Mouse (Mus musculus) CH12.LX (cell line): ENCODE results near the gene Zfp36l1. TPM values are rescaled to one million over a fixed set of nuclear protein-coding genes. Genes with fewer than 3 reads are reported as not detected.

Experiments
- DNase-seq: peaks from one replicate; pipeline ENCODE4 v3.0.0-alpha.2; 2013; ENCODE audit errors: extremely low read depth
- H3K27ac ChIP-seq: 2 replicates; pipeline ENCODE4 v1.5.1; 2012; ENCODE audit warnings: low read depth, mild to moderate bottlenecking, control low read depth, moderate library complexity; ENCODE audit not compliant: insufficient read depth
- H3K27me3 ChIP-seq: replicated peaks from 2 replicates; pipeline ENCODE3; 2012; ENCODE audit warnings: inconsistent platforms
- H3K36me3 ChIP-seq, 2 experiments: replicated peaks in 1 of 2; 2 replicates each; pipeline versions ENCODE3 to v1.6.1; 2012; ENCODE audit warnings: inconsistent platforms in 1 of 2, low read length in 1 of 2, mild to moderate bottlenecking in 1 of 2, mixed read lengths in 1 of 2, moderate library complexity in 1 of 2; ENCODE audit not compliant: control insufficient read depth in 1 of 2, insufficient read depth in 1 of 2
- H3K4me1 ChIP-seq, 2 experiments: 2 replicates each; pipeline ENCODE4 v1.6.1; 2012; ENCODE audit warnings: inconsistent platforms in 1 of 2, moderate library complexity in 1 of 2; ENCODE audit not compliant: insufficient read depth in 2 of 2, control insufficient read depth in 1 of 2
- H3K4me2 ChIP-seq: 2 replicates; pipeline ENCODE4 v1.6.1; 2012; ENCODE audit warnings: low read depth, mild to moderate bottlenecking, control low read depth; ENCODE audit not compliant: poor library complexity, insufficient read depth, severe bottlenecking
- H3K4me3 ChIP-seq, 3 experiments: fragments of 150-350 bp in 1 of 3; sonication (generic) in 1 of 3; replicated peaks in 1 of 3; 2 replicates each; pipeline versions ENCODE3 to v1.5.1; 2011 to 2012; ENCODE audit warnings: low read depth in 2 of 3, low read length in 2 of 3, mild to moderate bottlenecking in 2 of 3, moderate library complexity in 2 of 3, control low read depth in 1 of 3, improper control_type of control experiment in 1 of 3, inconsistent platforms in 1 of 3, mixed read lengths in 1 of 3; ENCODE audit not compliant: poor library complexity in 1 of 3
- H3K79me2 ChIP-seq: replicated peaks from 2 replicates; pipeline ENCODE4 v1.6.1; 2012; ENCODE audit warnings: mild to moderate bottlenecking, moderate library complexity; ENCODE audit not compliant: control insufficient read depth, poor library complexity, insufficient read depth, severe bottlenecking; ENCODE audit errors: extremely low read depth
- H3K9ac ChIP-seq: 2 replicates; pipeline ENCODE4 v1.6.1; 2012; ENCODE audit warnings: low read depth, mild to moderate bottlenecking, control low read depth, moderate library complexity; ENCODE audit not compliant: insufficient read depth
- H3K9me3 ChIP-seq: replicated peaks from 2 replicates; pipeline ENCODE3; 2012; ENCODE audit warnings: low read length, inconsistent platforms, mixed read lengths
- CTCF ChIP-seq, 2 experiments: IDR thresholded peaks in 1 of 2; conservative IDR thresholded peaks in 1 of 2; 2 replicates each; pipeline ENCODE4 v1.5.1; 2011 to 2012; ENCODE audit warnings: low read depth in 2 of 2, low read length in 2 of 2, improper control_type of control experiment in 1 of 2, inconsistent platforms in 1 of 2, mild to moderate bottlenecking in 1 of 2, moderate library complexity in 1 of 2
- E2F4 ChIP-seq: IDR thresholded peaks from 2 replicates; pipeline ENCODE4 v1.6.1; 2011; ENCODE audit warnings: low read depth, low read length, improper control_type of control experiment; ENCODE audit not compliant: insufficient replicate concordance
- EP300 ChIP-seq: IDR thresholded peaks from 2 replicates; pipeline ENCODE4 v1.6.1; 2011; ENCODE audit warnings: low read length, improper control_type of control experiment
- GABPA ChIP-seq: IDR thresholded peaks from 2 replicates; pipeline ENCODE4 v1.6.1; 2012; ENCODE audit warnings: low read depth, low read length, improper control_type of control experiment, inconsistent platforms; ENCODE audit not compliant: insufficient replicate concordance
- MAZ ChIP-seq: IDR thresholded peaks from 2 replicates; pipeline ENCODE4 v1.6.1; 2012; ENCODE audit warnings: low read depth, mild to moderate bottlenecking, inconsistent platforms, low read length, improper control_type of control experiment, moderate library complexity
- MEF2A ChIP-seq: IDR thresholded peaks from 2 replicates; pipeline ENCODE4 v1.6.1; 2014; ENCODE audit warnings: low read depth, mild to moderate bottlenecking, inconsistent platforms, low read length, improper control_type of control experiment, borderline replicate concordance
- MYC ChIP-seq: IDR thresholded peaks from 2 replicates; pipeline ENCODE4 v1.6.1; 2011; ENCODE audit warnings: low read depth, mild to moderate bottlenecking, improper control_type of control experiment, low read length
- NRF1 ChIP-seq: IDR thresholded peaks from 2 replicates; pipeline ENCODE4 v1.6.1; 2014; ENCODE audit warnings: low read depth, mild to moderate bottlenecking, inconsistent platforms, low read length, improper control_type of control experiment, moderate library complexity
- RAD21 ChIP-seq: IDR thresholded peaks from 2 replicates; pipeline ENCODE4 v1.6.1; 2011; ENCODE audit warnings: low read depth, mild to moderate bottlenecking, low read length, improper control_type of control experiment, moderate library complexity
- RCOR1 ChIP-seq: conservative IDR thresholded peaks from 2 replicates; pipeline ENCODE4 v1.6.1; 2012; ENCODE audit warnings: low read depth, mild to moderate bottlenecking, inconsistent platforms, low read length, improper control_type of control experiment
- SMC3 ChIP-seq: IDR thresholded peaks from 2 replicates; pipeline ENCODE4 v1.6.1; 2011; ENCODE audit warnings: low read depth, low read length, improper control_type of control experiment
- UBTF ChIP-seq: IDR thresholded peaks from 2 replicates; pipeline ENCODE4 v1.6.1; 2012; ENCODE audit warnings: low read depth, mild to moderate bottlenecking, inconsistent platforms, low read length, improper control_type of control experiment, moderate library complexity
- ZC3H11A ChIP-seq: IDR thresholded peaks from 2 replicates; pipeline ENCODE4 v1.6.1; 2012; ENCODE audit warnings: low read depth, mild to moderate bottlenecking, inconsistent platforms, low read length, improper control_type of control experiment
- ZNF384 ChIP-seq: IDR thresholded peaks from 2 replicates; pipeline ENCODE4 v1.6.1; 2012; ENCODE audit warnings: low read depth, low read length, improper control_type of control experiment, inconsistent platforms
- dilution Hi-C: fragments of 300-500 bp; cut with MboI; formaldehyde crosslinking; loops from 2 replicates; pipeline ENCODE4 v1.14.3; 2020; ENCODE audit warnings: low sequenced_read_pairs; ENCODE audit not compliant: extremely low pct_unique_long_range_greater_than_20kb, extremely low pct_ligation_motif_present
- in situ Hi-C: fragments of 300-500 bp; cut with MboI; formaldehyde crosslinking; loops from 3 replicates; pipeline ENCODE4 v1.14.3; 2019; ENCODE audit warnings: low sequenced_read_pairs, low pct_ligation_motif_present, low pct_unique_long_range_greater_than_20kb, mixed read lengths
- polyA plus RNA-seq: library from polyadenylated mRNA; unstranded; fragments of >175 nt; gene quantifications from 2 replicates; pipeline ENCODE4 v1.2.1, GENCODE M21; 2012; ENCODE audit warnings: low read depth; ENCODE audit not compliant: insufficient read length
- total RNA-seq, 2 experiments: library from RNA; depleted of rRNA; stranded (reverse); fragments of 300-350 nt in 1 of 2; fragments of >200 nt in 1 of 2; gene quantifications; 2 replicates each; pipeline ENCODE4 v1.2.3; 2012 to 2014

Gene Zfp36l1
- total and polyA plus RNA-seq, 3 experiments, result 32.7 to 192 (median 50.7) TPM

- no peak for DNase-seq
Measured at GRCm38 (mm10) chr12:80083133-80083821, 29.5 kb downstream of the Zfp36l1 start.

GRCm38 (mm10) chr12:80082730-80083129, 30.1 kb downstream of the Zfp36l1 start:
- Histone ChIP-seq H3K27me3 (no peaks in the 10 kb centered on the region), H3K9ac (no peak overlapping the region), H3K27ac (no peak overlapping the region), H3K9me3 (no peaks in the 10 kb centered on the region), H3K4me2 (no peak overlapping the region), H3K4me1 (peaks cover 9 to 52% of the 10 kb centered on the region in 2 experiments), H3K4me3 (no peak overlapping the region), H3K79me2 (no peaks in the 10 kb centered on the region), H3K36me3 (no peaks in the 10 kb centered on the region)
- DNase-seq, result no peak
- dilution Hi-C loops (no loop called here), in situ Hi-C loops (no loop called here)
- TF ChIP-seq E2F4 (no peak), CTCF (conservative IDR thresholded peaks at IDR 0.05 in 1 of 2, IDR thresholded peaks at IDR 0.05 in 1 of 2; ENCODE audit: low read depth in 2 of 2, low read length in 2 of 2) (peak; percentile 27 to 71; a peak in 3 of 4 replicates), UBTF (no peak), SMC3 (peak; percentile 71), GABPA (no peak), ZC3H11A (no peak), RAD21 (peak; percentile 73), RCOR1 (no peak)

More at GRCm38 (mm10) chr12:80083133-80083821, 29.5 kb downstream of the Zfp36l1 start:
- Histone ChIP-seq H3K27me3 (no peaks in the 10 kb centered on the region), H3K9ac (no peak overlapping the region), H3K4me1 (peaks cover 9 to 56% of the 10 kb centered on the region in 2 experiments), H3K4me3 (no peak overlapping the region), H3K27ac (no peak overlapping the region), H3K9me3 (no peaks in the 10 kb centered on the region), H3K36me3 (no peaks in the 10 kb centered on the region), H3K4me2 (no peak overlapping the region), H3K79me2 (no peaks in the 10 kb centered on the region)
- TF ChIP-seq CTCF (conservative IDR thresholded peaks at IDR 0.05 in 1 of 2, IDR thresholded peaks at IDR 0.05 in 1 of 2; ENCODE audit: low read depth in 2 of 2, low read length in 2 of 2), result no peak
- no peak for TF ChIP-seq EP300
- no peak for TF ChIP-seq MYC
- no peak for TF ChIP-seq NRF1
- TF ChIP-seq MEF2A, result no peak
- TF ChIP-seq MAZ, result no peak
- no peak for TF ChIP-seq ZNF384
- dilution Hi-C loops (no loop called here), in situ Hi-C loops (no loop called here)
